Mouse (Mus musculus): ENCODE measurements at regions not wholly inside any gene's neighbourhood (a gene's known extent, or its start where the extent isn't known, plus 50 kb on each side); places are given as distances from the start of the nearest gene placed in this dataset.
A peak's percentile ranks its signal among the peaks of the same experiment; 100 is the strongest.

DNA sequence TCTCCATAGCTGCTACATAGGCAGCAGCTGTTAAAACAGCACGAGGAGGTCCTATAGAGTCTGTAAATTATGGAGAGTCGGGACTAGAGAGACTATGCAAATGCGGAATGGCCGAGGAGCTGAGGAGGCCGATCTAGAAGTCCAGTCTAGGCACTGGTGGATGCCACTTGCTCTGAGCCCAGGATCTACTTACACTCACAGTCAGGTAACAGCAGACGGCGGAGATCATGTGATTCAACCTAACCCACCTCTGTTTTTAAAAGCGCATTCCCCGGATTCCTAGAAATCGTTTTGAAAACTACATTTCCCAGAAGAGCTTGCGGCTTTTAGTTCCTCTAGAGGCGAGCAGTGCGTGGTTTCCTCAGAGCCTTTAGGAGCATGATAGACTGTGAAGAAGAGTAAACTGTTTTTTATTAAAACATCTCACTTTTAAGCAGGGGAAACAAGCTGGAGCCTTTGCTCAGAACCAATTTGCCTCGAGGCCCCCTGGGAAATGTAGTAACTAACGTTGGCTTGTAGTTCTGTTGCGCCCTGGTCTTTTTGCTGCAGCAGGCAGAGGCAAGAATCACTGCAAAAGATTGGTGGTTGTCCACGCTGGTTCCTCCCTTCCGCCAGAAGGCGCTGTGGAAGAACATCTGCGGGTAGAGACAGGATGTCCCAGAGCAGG lies 68.6 kb upstream of the Chd6 start:
- peak overlapping the region; percentile 52 for H3K4me2 ChIP-seq (ENCODE audit: low read length)
- no peaks in the 10 kb centered on the region for H3K4me1 ChIP-seq (ENCODE audit: control insufficient read depth, insufficient read depth, low read length)
- H3K27me3 ChIP-seq (ENCODE audit: control insufficient read depth, insufficient read depth, low read length) = no peaks in the 10 kb centered on the region
- H3K9me3 ChIP-seq (ENCODE audit: control insufficient read depth, low read length) = no peaks in the 10 kb centered on the region
- peak overlapping the region; percentile 47 for H3K9ac ChIP-seq (replicated peaks; ENCODE audit: low read length)
- no peaks in the 10 kb centered on the region for H3K36me3 ChIP-seq (ENCODE audit: control insufficient read depth, insufficient read depth, low read length)
- 3% methylated on average over 20 of the region's 20 CpGs for WGBS
- peak overlapping the region; percentile 39 for H3K4me3 ChIP-seq (replicated peaks; ENCODE audit: low read depth, low read length)
- peak overlapping the region; percentile 62; the same call in 1 of the 2 replicates for H3K27ac ChIP-seq (replicated peaks; ENCODE audit: low read depth, low read length)
- ATAC-seq (ENCODE audit: low FRiP score, low TSS enrichment) (peak; percentile 66), DNase-seq (peak; percentile 88)

DNA sequence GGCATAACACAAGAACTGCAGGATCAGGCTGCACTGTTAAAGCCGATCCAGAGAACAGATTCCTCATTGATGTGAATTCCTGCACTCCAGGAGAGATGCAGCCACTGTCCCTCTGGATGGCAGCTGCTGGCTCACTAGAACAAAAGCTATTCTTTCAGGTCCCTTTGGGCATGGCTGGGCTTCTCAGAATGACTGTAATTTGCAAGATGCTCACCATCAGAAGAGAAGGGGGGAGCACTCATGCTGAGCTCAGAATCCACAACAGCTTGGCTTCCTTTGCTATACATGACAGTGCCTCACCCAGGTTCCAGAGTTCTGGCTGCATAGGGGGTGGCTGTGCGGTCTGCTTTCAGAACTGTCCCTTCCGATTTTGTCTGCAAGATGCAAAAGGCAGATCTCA lies 57.8 kb upstream of the Chd6 start:
- Histone ChIP-seq H3K4me2 (ENCODE audit: low read length) (no peak overlapping the region), H3K4me3 (replicated peaks; ENCODE audit: low read depth, low read length) (no peak overlapping the region), H3K27ac (replicated peaks; ENCODE audit: low read depth, low read length) (no peak overlapping the region), H3K9me3 (ENCODE audit: control insufficient read depth, low read length) (no peaks in the 10 kb centered on the region), H3K36me3 (ENCODE audit: control insufficient read depth, insufficient read depth, low read length) (no peaks in the 10 kb centered on the region), H3K27me3 (ENCODE audit: control insufficient read depth, insufficient read depth, low read length) (no peaks in the 10 kb centered on the region), H3K4me1 (ENCODE audit: control insufficient read depth, insufficient read depth, low read length) (0 out of 2 replicates have a peak, but pooled peaks cover 7% of the 10 kb centered on the region), H3K9ac (replicated peaks; ENCODE audit: low read length) (no peak overlapping the region)
- ATAC-seq (ENCODE audit: low FRiP score, low TSS enrichment) = no peak
- 17% methylated on average over 3 of the region's 3 CpGs for WGBS
- DNase-seq = no peak

DNA sequence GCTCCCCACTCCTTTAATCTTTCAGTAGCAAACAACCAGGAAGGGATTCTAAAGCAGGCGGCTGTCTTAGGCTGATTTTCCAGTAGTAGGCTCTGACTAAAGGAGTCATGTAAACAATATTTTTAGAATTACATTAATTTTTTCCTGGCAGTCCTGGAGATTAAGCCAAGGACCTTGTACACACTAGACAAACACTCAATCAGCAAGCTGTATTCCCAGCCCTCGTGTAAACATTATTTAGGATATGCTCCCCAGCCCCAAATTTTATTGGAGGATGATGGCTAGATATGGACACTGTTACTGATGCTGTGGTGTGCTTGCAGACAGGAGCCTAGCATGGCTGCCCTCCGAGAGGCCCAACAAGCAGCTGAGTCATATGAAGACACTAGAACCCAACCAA lies 56.6 kb upstream of the Chd6 start:
- H3K9me3 ChIP-seq (ENCODE audit: control insufficient read depth, low read length) = no peaks in the 10 kb centered on the region
- H3K27me3 ChIP-seq (ENCODE audit: control insufficient read depth, insufficient read depth, low read length) = no peaks in the 10 kb centered on the region
- no peaks in the 10 kb centered on the region for H3K36me3 ChIP-seq (ENCODE audit: control insufficient read depth, insufficient read depth, low read length)
- no peak overlapping the region for H3K9ac ChIP-seq (replicated peaks; ENCODE audit: low read length)
- 74% methylated on average over 3 of the region's 3 CpGs for WGBS
- H3K4me1 ChIP-seq (ENCODE audit: control insufficient read depth, insufficient read depth, low read length) = 0 out of 2 replicates have a peak, but pooled peaks cover 7% of the 10 kb centered on the region
- no peak for ATAC-seq (ENCODE audit: low FRiP score, low TSS enrichment)
- DNase-seq = no peak
- no peak overlapping the region for H3K4me3 ChIP-seq (replicated peaks; ENCODE audit: low read depth, low read length)
- no peak overlapping the region for H3K4me2 ChIP-seq (ENCODE audit: low read length)
- H3K27ac ChIP-seq (replicated peaks; ENCODE audit: low read depth, low read length) = no peak overlapping the region

DNA sequence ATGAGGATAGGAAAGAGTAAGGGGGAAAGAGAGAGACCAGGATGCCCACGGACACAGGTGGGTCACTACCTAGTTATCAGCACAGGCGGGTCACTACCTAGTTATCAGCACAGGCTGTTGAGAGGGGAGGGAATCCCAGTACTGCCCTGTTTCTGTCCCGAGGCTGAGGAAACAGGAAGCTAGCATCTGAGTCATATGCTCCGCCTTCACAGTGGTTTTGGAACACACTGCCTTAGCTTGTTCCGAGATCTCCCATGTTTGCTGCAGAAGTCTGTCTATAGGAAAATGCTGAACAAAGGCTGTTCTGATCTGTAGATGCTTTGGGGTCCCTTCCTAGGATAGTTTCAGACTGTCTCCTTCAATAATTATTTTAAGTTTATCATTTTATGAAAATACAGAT lies 55.4 kb upstream of the Chd6 start:
- Histone ChIP-seq H3K27me3 (ENCODE audit: control insufficient read depth, insufficient read depth, low read length) (no peaks in the 10 kb centered on the region), H3K4me1 (ENCODE audit: control insufficient read depth, insufficient read depth, low read length) (0 out of 2 replicates have a peak, but pooled peaks cover 7% of the 10 kb centered on the region), H3K27ac (replicated peaks; ENCODE audit: low read depth, low read length) (no peak overlapping the region), H3K9me3 (ENCODE audit: control insufficient read depth, low read length) (no peaks in the 10 kb centered on the region), H3K4me3 (replicated peaks; ENCODE audit: low read depth, low read length) (no peak overlapping the region), H3K36me3 (ENCODE audit: control insufficient read depth, insufficient read depth, low read length) (no peaks in the 10 kb centered on the region), H3K4me2 (ENCODE audit: low read length) (no peak overlapping the region), H3K9ac (replicated peaks; ENCODE audit: low read length) (no peak overlapping the region)
- ATAC-seq (ENCODE audit: low FRiP score, low TSS enrichment) (no peak), DNase-seq (no peak)
- 80% methylated on average over 5 of the region's 5 CpGs for WGBS

Data from midbrain, embryonic 14.5 days (tissue).